Mouse (Mus musculus) limb, embryonic 10.5 days (tissue): ENCODE data around the gene Opcml. TPM values are rescaled to one million over a fixed set of nuclear protein-coding genes. Genes with fewer than 3 reads are reported as not detected.

ENCODE experiments used
- DNase-seq: peaks from one replicate; pipeline ENCODE4 v3.0.0-alpha.2; 2017; ENCODE audit warnings: low spot score
- H3K27ac ChIP-seq: fragments of 300-500 bp; sonication (generic); 2 replicates; pipeline ENCODE4 v1.5.1; 2016; ENCODE audit warnings: mild to moderate bottlenecking
- H3K27me3 ChIP-seq: fragments of 300-500 bp; sonication (generic); 2 replicates; pipeline ENCODE4 v1.6.1; 2016; ENCODE audit warnings: low read depth, mild to moderate bottlenecking; ENCODE audit not compliant: poor library complexity, severe bottlenecking
- H3K36me3 ChIP-seq: fragments of 300-500 bp; sonication (generic); 2 replicates; pipeline ENCODE4 v1.6.1; 2016; ENCODE audit warnings: mild to moderate bottlenecking, moderate library complexity
- H3K4me1 ChIP-seq: fragments of 300-500 bp; sonication (generic); 2 replicates; pipeline ENCODE4 v1.6.1; 2016
- H3K4me3 ChIP-seq: fragments of 300-500 bp; sonication (generic); 2 replicates; pipeline ENCODE4 v1.5.1; 2016; ENCODE audit warnings: mild to moderate bottlenecking, moderate library complexity
- H3K9me3 ChIP-seq: fragments of 300-500 bp; sonication (generic); replicated peaks from 2 replicates; pipeline ENCODE4 v1.6.1; 2016; ENCODE audit warnings: mild to moderate bottlenecking
- WGBS: fragments of 180-500 bp; shearing (Covaris S2); methylation state at CpG from one replicate; pipeline ENCODE4 v1.1.7; 2016; 5-methylcytosine and 5-hydroxymethylcytosine counted together
- polyA plus RNA-seq: library from polyadenylated mRNA; unstranded; fragments of >200 nt; fragmentation: Nextera tagmentation; extraction: Ambion mirVana; gene quantifications from 2 replicates; pipeline ENCODE4 v1.2.1, GENCODE M21; 2016

Gene Opcml
- polyA plus RNA-seq, 1 experiment from 2014 or later = 0.46 TPM

DNA sequence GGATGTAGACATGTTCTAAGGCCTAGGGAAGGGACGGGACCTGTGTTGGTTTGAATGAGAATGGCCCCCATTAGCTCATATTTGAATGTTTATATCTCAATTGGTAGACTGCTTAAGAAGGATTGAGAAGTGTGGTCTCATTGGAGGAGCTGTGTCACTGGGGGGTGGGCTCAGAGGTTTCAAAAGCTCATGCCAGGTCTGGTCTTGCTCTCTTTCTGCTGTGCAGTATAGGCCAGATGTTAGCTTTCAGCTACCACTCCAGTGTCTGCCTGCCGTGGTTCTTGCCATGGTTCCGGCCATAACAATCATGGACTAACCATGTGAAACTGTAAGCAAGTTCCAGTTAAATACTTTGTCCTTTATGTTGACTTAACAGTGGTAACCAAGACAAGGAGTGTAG, 11.2 kb downstream of the Opcml start:
- Histone ChIP-seq H3K4me3 (no peak overlapping the region), H3K36me3 (no peaks in the 10 kb centered on the region), H3K4me1 (no peaks in the 10 kb centered on the region), H3K27ac (no peak overlapping the region), H3K9me3 (no peaks in the 10 kb centered on the region), H3K27me3 (no peaks in the 10 kb centered on the region)
- DNase-seq = no peak
- 84% methylated on average over 3 of the region's 3 CpGs for WGBS

- Histone ChIP-seq H3K9me3 (no peaks in the 10 kb centered on the region), H3K36me3 (no peaks in the 10 kb centered on the region), H3K27me3 (no peaks in the 10 kb centered on the region), H3K4me3 (no peak overlapping the region), H3K4me1 (no peaks in the 10 kb centered on the region), H3K27ac (no peak overlapping the region)
- DNase-seq = no peak
These were observed 11.8 kb downstream of the Opcml start for GRCm38 (mm10) chr9:27802379-27802778.

- 93% methylated on average over 3 of the region's 3 CpGs for WGBS
- Histone ChIP-seq H3K4me3 (no peak overlapping the region), H3K36me3 (no peaks in the 10 kb centered on the region), H3K27me3 (no peaks in the 10 kb centered on the region), H3K9me3 (no peaks in the 10 kb centered on the region), H3K27ac (no peak overlapping the region), H3K4me1 (no peaks in the 10 kb centered on the region)
- DNase-seq = no peak
These were observed 13.9 kb downstream of the Opcml start for GRCm38 (mm10) chr9:27804461-27804860.

GRCm38 (mm10) chr9:27809741-27810140, 19.2 kb downstream of the Opcml start:
- H3K4me3 ChIP-seq = no peak overlapping the region
- no peaks in the 10 kb centered on the region for H3K27me3 ChIP-seq
- 88% methylated on average over 8 of the region's 8 CpGs for WGBS
- DNase-seq = no peak
- H3K27ac ChIP-seq = no peak overlapping the region
- H3K9me3 ChIP-seq = no peaks in the 10 kb centered on the region
- H3K4me1 ChIP-seq = no peaks in the 10 kb centered on the region
- H3K36me3 ChIP-seq = no peaks in the 10 kb centered on the region

- Histone ChIP-seq H3K27me3 (no peaks in the 10 kb centered on the region), H3K9me3 (no peaks in the 10 kb centered on the region), H3K27ac (no peak overlapping the region), H3K4me1 (no peaks in the 10 kb centered on the region), H3K4me3 (no peak overlapping the region), H3K36me3 (no peaks in the 10 kb centered on the region)
- 48% methylated on average over 3 of the region's 3 CpGs for WGBS
- DNase-seq = no peak
These were observed 22.7 kb downstream of the Opcml start for GRCm38 (mm10) chr9:27813207-27813790.

GRCm38 (mm10) chr9:27814161-27814560, 23.6 kb downstream of the Opcml start:
- Histone ChIP-seq H3K4me1 (no peaks in the 10 kb centered on the region), H3K9me3 (no peaks in the 10 kb centered on the region), H3K27ac (no peak overlapping the region), H3K36me3 (no peaks in the 10 kb centered on the region), H3K4me3 (no peak overlapping the region), H3K27me3 (no peaks in the 10 kb centered on the region)
- 28% methylated on average over 2 of the region's 2 CpGs for WGBS
- DNase-seq = no peak

GRCm38 (mm10) chr9:27821197-27821596, 30.6 kb downstream of the Opcml start:
- Histone ChIP-seq H3K4me3 (no peak overlapping the region), H3K27ac (no peak overlapping the region), H3K9me3 (no peaks in the 10 kb centered on the region), H3K4me1 (0 out of 2 replicates have a peak, but pooled peaks cover 2% of the 10 kb centered on the region), H3K36me3 (no peaks in the 10 kb centered on the region), H3K27me3 (0 out of 2 replicates have a peak, but pooled peaks cover 10% of the 10 kb centered on the region)
- no peak for DNase-seq
- WGBS = 78% methylated on average over 1 of the region's 1 CpGs

DNA sequence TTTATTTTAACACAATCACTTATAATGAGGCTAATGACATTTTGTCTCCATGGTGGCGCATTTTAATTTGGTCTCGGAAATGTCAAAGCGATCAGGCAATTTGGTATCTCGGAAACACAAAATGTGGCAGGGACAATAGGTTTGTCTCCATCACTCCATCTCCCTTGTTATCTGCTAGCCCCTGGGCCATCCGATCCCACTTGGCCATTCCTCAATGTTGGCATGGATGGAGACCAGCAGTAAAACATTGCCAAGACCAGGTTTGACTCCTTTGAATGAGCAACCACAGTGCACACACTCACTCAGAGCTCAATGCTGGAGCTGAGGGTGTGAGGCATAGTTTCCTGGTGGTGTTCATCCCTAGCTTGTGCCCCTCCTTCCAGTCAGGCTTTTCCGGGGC, 32.1 kb downstream of the Opcml start:
- no peak for DNase-seq
- H3K27ac ChIP-seq = no peak overlapping the region
- 0 out of 2 replicates have a peak, but pooled peaks cover 13% of the 10 kb centered on the region for H3K27me3 ChIP-seq
- 88% methylated on average over 6 of the region's 6 CpGs for WGBS
- H3K4me3 ChIP-seq = no peak overlapping the region
- no peaks in the 10 kb centered on the region for H3K36me3 ChIP-seq
- 0 out of 2 replicates have a peak, but pooled peaks cover 7% of the 10 kb centered on the region for H3K4me1 ChIP-seq
- no peaks in the 10 kb centered on the region for H3K9me3 ChIP-seq

- H3K9me3 ChIP-seq = no peaks in the 10 kb centered on the region
- H3K4me1 ChIP-seq = 0 out of 2 replicates have a peak, but pooled peaks cover 7% of the 10 kb centered on the region
- DNase-seq = no peak
- peaks cover 16% of the 10 kb centered on the region; the same call in 1 of the 2 replicates for H3K27me3 ChIP-seq
- WGBS = 44% methylated on average over 7 of the region's 7 CpGs
- H3K4me3 ChIP-seq = no peak overlapping the region
- no peak overlapping the region for H3K27ac ChIP-seq
- no peaks in the 10 kb centered on the region for H3K36me3 ChIP-seq
These were observed 33.8 kb downstream of the Opcml start for GRCm38 (mm10) chr9:27824424-27824823.

GRCm38 (mm10) chr9:27830519-27830918, 39.9 kb downstream of the Opcml start:
- DNase-seq = no peak
- 0 out of 2 replicates have a peak, but pooled peaks cover 5% of the 10 kb centered on the region for H3K4me1 ChIP-seq
- WGBS = 57% methylated on average over 5 of the region's 5 CpGs
- no peak overlapping the region for H3K4me3 ChIP-seq
- no peaks in the 10 kb centered on the region for H3K9me3 ChIP-seq
- no peak overlapping the region for H3K27ac ChIP-seq
- no peaks in the 10 kb centered on the region for H3K36me3 ChIP-seq
- peaks cover 10% of the 10 kb centered on the region; the same call in 1 of the 2 replicates for H3K27me3 ChIP-seq

GRCm38 (mm10) chr9:27842806-27843205, 52.2 kb downstream of the Opcml start:
- H3K4me1 ChIP-seq = no peaks in the 10 kb centered on the region
- H3K36me3 ChIP-seq = no peaks in the 10 kb centered on the region
- H3K27me3 ChIP-seq = no peaks in the 10 kb centered on the region
- no peak overlapping the region for H3K4me3 ChIP-seq
- no peak for DNase-seq
- no peaks in the 10 kb centered on the region for H3K9me3 ChIP-seq
- no peak overlapping the region for H3K27ac ChIP-seq
- 76% methylated on average over 5 of the region's 5 CpGs for WGBS

GRCm38 (mm10) chr9:27871624-27872023, 81.0 kb downstream of the Opcml start:
- Histone ChIP-seq H3K36me3 (no peaks in the 10 kb centered on the region), H3K27me3 (no peaks in the 10 kb centered on the region), H3K4me1 (no peaks in the 10 kb centered on the region), H3K4me3 (no peak overlapping the region), H3K27ac (no peak overlapping the region), H3K9me3 (no peaks in the 10 kb centered on the region)
- DNase-seq = no peak
- WGBS = 89% methylated on average over 3 of the region's 3 CpGs

- Histone ChIP-seq H3K4me1 (no peaks in the 10 kb centered on the region), H3K36me3 (no peaks in the 10 kb centered on the region), H3K4me3 (no peak overlapping the region), H3K27ac (no peak overlapping the region), H3K9me3 (no peaks in the 10 kb centered on the region), H3K27me3 (no peaks in the 10 kb centered on the region)
- no peak for DNase-seq
- 89% methylated on average over 5 of the region's 5 CpGs for WGBS
These were observed 99.1 kb downstream of the Opcml start for GRCm38 (mm10) chr9:27889636-27890035.

DNA sequence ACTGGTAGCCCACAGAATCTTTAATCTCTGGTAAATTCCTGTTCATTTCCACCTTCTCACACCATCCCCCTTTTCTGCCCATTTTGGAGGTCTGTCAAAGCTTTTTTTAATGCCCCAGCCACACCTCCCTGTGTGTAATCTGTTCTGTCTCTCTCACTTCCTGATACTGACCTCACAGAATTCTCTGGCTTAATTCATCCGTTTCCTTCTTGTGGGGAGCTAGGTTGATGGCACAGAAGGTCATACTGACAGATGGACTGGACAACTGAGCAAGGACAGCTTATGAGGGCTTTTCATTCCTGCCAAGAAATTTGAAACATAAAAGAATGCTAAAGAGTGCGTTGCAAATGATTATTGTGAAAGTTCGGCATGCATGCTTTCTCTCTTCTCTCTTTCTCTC, 126.7 kb downstream of the Opcml start:
- 76% methylated on average over 3 of the region's 3 CpGs for WGBS
- DNase-seq = no peak
- no peaks in the 10 kb centered on the region for H3K36me3 ChIP-seq

More for the DNA sequence above, 126.7 kb downstream of the Opcml start:
- no peaks in the 10 kb centered on the region for H3K4me1 ChIP-seq
- H3K4me3 ChIP-seq = no peak overlapping the region
- no peaks in the 10 kb centered on the region for H3K9me3 ChIP-seq
- no peaks in the 10 kb centered on the region for H3K27me3 ChIP-seq
- H3K27ac ChIP-seq = no peak overlapping the region
